9 mouse cellular contexts compared by ENCODE assay signal in genomic region chr13:26916477-26916876, GRCm38 (mm10).
A peak's percentile ranks its signal among the peaks of the same experiment; 100 is the strongest.
DNase-seq lines count a peak whose midpoint lies in the region; ATAC-seq and TF ChIP-seq lines count a peak whose summit lies in the region.
"Had no signal": no experiment of that assay in that cellular context is flagged by ENCODE, and none has a peak within 500 bp of the region (broad histone marks: within the 10 kb centered on the region; RNA-seq: fewer than 3 reads in every experiment).

No protein-coding gene starts in this region.

- no peak for ATAC-seq in heart, embryonic 12.5 days (ENCODE audit: insufficient number of reproducible peaks, low FRiP score)
- no peak for ATAC-seq in forebrain, embryonic 14.5 days

- 51% methylated on average over 7 of the region's 7 CpGs for WGBS in heart, embryonic 12.5 days
- WGBS in limb, embryonic 10.5 days = 75% methylated on average over 7 of the region's 7 CpGs
- WGBS in forebrain, embryonic 14.5 days = 85% methylated on average over 7 of the region's 7 CpGs

- peak; percentile 32 to 50 for DNase-seq in heart, adult 18-20 months
- peak; percentile 42 to 58 for DNase-seq in heart, adult 9 months (ENCODE audit: low spot score in 2 of 2)
- DNase-seq in kidney, adult 18-20 months = peak; percentile 39
- no peak for DNase-seq in limb, embryonic 10.5 days (ENCODE audit: low spot score)
- DNase-seq in layer of hippocampus, adult 2 months (ENCODE audit: low spot score in 2 of 2) = no peak
- DNase-seq in urinary bladder, postnatal 36 days (ENCODE audit: low spot score in 2 of 2) = no peak
- no peak for DNase-seq in forebrain, embryonic 14.5 days (ENCODE audit: low spot score)
- DNase-seq: right cerebral cortex, postnatal 4 days had no signal

- no peak overlapping the region for H3K9ac ChIP-seq in heart, embryonic 12.5 days
- no peak overlapping the region for H3K9ac ChIP-seq in forebrain, embryonic 14.5 days (ENCODE audit: low read length)

- H3K36me3 ChIP-seq in heart, embryonic 12.5 days = no peaks in the 10 kb centered on the region
- no peaks in the 10 kb centered on the region for H3K36me3 ChIP-seq in limb, embryonic 10.5 days
- no peaks in the 10 kb centered on the region for H3K36me3 ChIP-seq in forebrain, embryonic 14.5 days (ENCODE audit: control insufficient read depth, insufficient read depth, low read length)

- H3K4me2 ChIP-seq in heart, embryonic 12.5 days = no peak overlapping the region
- H3K4me2 ChIP-seq in forebrain, embryonic 14.5 days (ENCODE audit: low read length) = no peak overlapping the region

- no peaks in the 10 kb centered on the region for H3K27me3 ChIP-seq in heart, embryonic 12.5 days (replicated peaks)
- no peaks in the 10 kb centered on the region for H3K27me3 ChIP-seq in limb, embryonic 10.5 days (ENCODE audit: low read depth, poor library complexity, severe bottlenecking)
- H3K27me3 ChIP-seq in forebrain, embryonic 14.5 days (replicated peaks; ENCODE audit: control insufficient read depth, insufficient read depth, low read length) = no peaks in the 10 kb centered on the region

- no peak for TF ChIP-seq CTCF in layer of hippocampus, adult 2 months (conservative IDR thresholded peaks at IDR 0.05)

- H3K9me3 ChIP-seq in heart, embryonic 12.5 days (replicated peaks) = no peaks in the 10 kb centered on the region; the same call in 1 of the 2 replicates
- no peaks in the 10 kb centered on the region for H3K9me3 ChIP-seq in limb, embryonic 10.5 days (replicated peaks)
- no peaks in the 10 kb centered on the region for H3K9me3 ChIP-seq in forebrain, embryonic 14.5 days (replicated peaks; ENCODE audit: control insufficient read depth, low read length)

- H3K4me1 ChIP-seq in heart, embryonic 12.5 days (replicated peaks) = no peaks in the 10 kb centered on the region
- no peaks in the 10 kb centered on the region for H3K4me1 ChIP-seq in limb, embryonic 10.5 days
- H3K4me1 ChIP-seq in forebrain, embryonic 14.5 days (ENCODE audit: control insufficient read depth, insufficient read depth, low read length) = no peaks in the 10 kb centered on the region

- H3K27ac ChIP-seq in heart, embryonic 12.5 days (ENCODE audit: poor library complexity, severe bottlenecking) = no peak overlapping the region
- 0 out of 2 replicates have a peak overlapping the region, but pooled peaks have one; percentile 25 for H3K27ac ChIP-seq in limb, embryonic 10.5 days
- H3K27ac ChIP-seq in layer of hippocampus, adult 2 months = no peak overlapping the region
- no peak overlapping the region for H3K27ac ChIP-seq in forebrain, embryonic 14.5 days (ENCODE audit: low read depth, low read length)

- H3K4me3 ChIP-seq in heart, embryonic 12.5 days = no peak overlapping the region
- H3K4me3 ChIP-seq in limb, embryonic 10.5 days = no peak overlapping the region
- no peak overlapping the region for H3K4me3 ChIP-seq in layer of hippocampus, adult 2 months
- no peak overlapping the region for H3K4me3 ChIP-seq in forebrain, embryonic 14.5 days (ENCODE audit: low read depth, low read length)

Comparison
In these comparisons a context has a peak if more than half of its experiments do, and no peak if none do; other contexts are left out.
1. DNase-seq: peak in heart, adult 18-20 months (2 of 2), heart, adult 9 months (2 of 2) and kidney, adult 18-20 months (single experiment); none in limb, embryonic 10.5 days (single experiment), layer of hippocampus, adult 2 months (0 of 2), urinary bladder, postnatal 36 days (0 of 2) and forebrain, embryonic 14.5 days (single experiment).